Comparison of ENCODE assay signal across 17 mouse cellular contexts in genomic region chr9:83981234-83981633, GRCm38 (mm10). TPM values are rescaled to one million over a fixed set of nuclear protein-coding genes. Genes with fewer than 3 reads are reported as not detected.
DNase-seq lines count a peak whose midpoint lies in the region; ATAC-seq and TF ChIP-seq lines count a peak whose summit lies in the region.
"Had no signal": no experiment of that assay in that cellular context is flagged by ENCODE, and none has a peak within 500 bp of the region (broad histone marks: within the 10 kb centered on the region; RNA-seq: fewer than 3 reads in every experiment).

No protein-coding gene starts in this region.

- 0 out of 2 replicates have a peak overlapping the region, but pooled peaks have one; percentile 7 for H3K27ac ChIP-seq in left cerebral cortex, adult 2 months
- H3K27ac ChIP-seq: embryonic facial prominence, embryonic 10.5 days; embryonic facial prominence, embryonic 12.5 days; forebrain, embryonic 13.5 days had no signal

- DNase-seq in frontal cortex, postnatal 10 days (ENCODE audit: low spot score in 2 of 2): no peak
- DNase-seq in left cerebral cortex, adult 2 months (ENCODE audit: extremely low spot score in 1 of 2, low spot score in 2 of 2): no peak
- no peak for DNase-seq in left cerebral cortex, postnatal 36 days (ENCODE audit: low spot score in 2 of 2)
- no peak for DNase-seq in spleen, adult 18-20 months
- DNase-seq: adrenal gland, adult 2 months; adrenal gland, postnatal 10 days; adrenal gland, postnatal 25 days; cerebellum, adult 11-12 months; cerebellum, adult 2 months; cerebellum, adult 9-10 months; cerebellum, postnatal 10 days; cerebellum, postnatal 25 days had no signal

- intact Hi-C loops in left cerebral cortex, adult 2 months (cut with DNase I): no loop called here
- intact Hi-C loops in left cerebral cortex, postnatal 36 days (cut with DNase I): no loop called here

- peak; percentile 67 for ATAC-seq in frontal cortex, adult (ENCODE audit: low TSS enrichment)
- ATAC-seq: forebrain, embryonic 13.5 days; forebrain, embryonic 16.5 days had no signal

- TF ChIP-seq CTCF in left cerebral cortex, adult 2 months (IDR thresholded peaks at IDR 0.05): no peak

- no peak overlapping the region for H3K4me3 ChIP-seq in left cerebral cortex, adult 2 months
- H3K4me3 ChIP-seq: embryonic facial prominence, embryonic 10.5 days; embryonic facial prominence, embryonic 12.5 days; forebrain, embryonic 13.5 days had no signal

RNA-seq across cellular contexts. Expression of gene Bckdhb, which starts 56.3 kb away (rescaled TPM):
- 10 to 100 TPM; 39.7 to 41.9 TPM for total RNA-seq in left cerebral cortex, adult 2 months (2021)
- total RNA-seq in left cerebral cortex, postnatal 36 days (2021): 10 to 100 TPM; 34.5 to 39.3 TPM
